Mouse (Mus musculus): ENCODE results near the gene Fbln2. TPM values are rescaled to one million over a fixed set of nuclear protein-coding genes. Genes with fewer than 3 reads are reported as not detected.

Gene Fbln2
- total and polyA plus RNA-seq, 3 experiments = 0.81 TPM; not detected in 2

DNA sequence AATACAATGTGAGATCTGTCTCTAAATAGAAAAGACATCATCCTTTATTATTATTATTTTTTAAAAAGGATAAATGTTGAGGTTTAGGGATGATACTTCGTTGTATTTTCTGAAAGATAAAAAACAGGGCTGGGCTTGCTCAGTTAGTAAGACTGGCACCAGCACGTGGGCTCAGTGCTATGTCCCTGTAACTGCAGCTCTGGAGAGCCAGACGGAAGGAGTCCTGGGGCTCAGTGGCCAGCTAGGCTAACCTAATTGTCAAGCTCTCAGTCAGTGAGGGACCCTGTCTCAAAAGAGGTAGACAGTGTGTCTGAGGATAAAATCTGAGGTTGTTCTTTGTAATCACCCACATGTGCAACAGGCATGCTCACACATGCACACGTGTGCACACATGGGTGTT is 19.3 kb downstream of the Fbln2 start:
- H3K9me3 ChIP-seq (replicated peaks; ENCODE audit: low read length) = no peaks in the 10 kb centered on the region
- H3K9ac ChIP-seq (ENCODE audit: insufficient read depth, low read depth) = no peak overlapping the region
- no peaks in the 10 kb centered on the region for H3K36me3 ChIP-seq (replicated peaks in 1 of 2; ENCODE audit: control insufficient read depth in 1 of 2, insufficient read depth in 1 of 2, low read length in 1 of 2)
- H3K27me3 ChIP-seq (replicated peaks) = peaks cover 97% of the 10 kb centered on the region
- no peak overlapping the region for H3K27ac ChIP-seq (ENCODE audit: insufficient read depth, low read depth)
- no peak for DNase-seq (ENCODE audit: extremely low read depth)
- no peak for TF ChIP-seq ETS1 (conservative IDR thresholded peaks at IDR 0.05; ENCODE audit: low read depth, low read length)
- no peak for TF ChIP-seq USF1 (IDR thresholded peaks at IDR 0.05; ENCODE audit: low read depth, low read length)
- TF ChIP-seq ELF1 (IDR thresholded peaks at IDR 0.05; ENCODE audit: low read depth, low read length) = no peak
- no peak for TF ChIP-seq MAFK (IDR thresholded peaks at IDR 0.05; ENCODE audit: insufficient replicate concordance, low read length)
- no peak for TF ChIP-seq MAX (IDR thresholded peaks at IDR 0.05; ENCODE audit: low read length)
- no peak for TF ChIP-seq MYC (IDR thresholded peaks at IDR 0.05; ENCODE audit: low read depth, low read length)
- H3K4me2 ChIP-seq (ENCODE audit: insufficient read depth, low read depth, poor library complexity, severe bottlenecking) = no peak overlapping the region
- in situ Hi-C loops (cut with MboI; ENCODE audit: low pct_ligation_motif_present, low pct_unique_long_range_greater_than_20kb, low sequenced_read_pairs) = no loop called here
- peaks cover 0 to 4% of the 10 kb centered on the region in 2 experiments; a peak in 1 of 4 replicates for H3K4me1 ChIP-seq (ENCODE audit: control insufficient read depth in 1 of 2, insufficient read depth in 2 of 2)
- dilution Hi-C loops (cut with MboI; ENCODE audit: extremely low pct_ligation_motif_present, extremely low pct_unique_long_range_greater_than_20kb, low sequenced_read_pairs) = no loop called here
- H3K79me2 ChIP-seq (replicated peaks; ENCODE audit: control insufficient read depth, extremely low read depth, insufficient read depth, poor library complexity, severe bottlenecking) = no peaks in the 10 kb centered on the region
- H3K4me3 ChIP-seq (replicated peaks in 1 of 3; ENCODE audit: low read depth in 2 of 3, low read length in 2 of 3, poor library complexity in 1 of 3) = no peak overlapping the region

- Histone ChIP-seq H3K9ac (ENCODE audit: insufficient read depth, low read depth) (no peak overlapping the region), H3K4me1 (ENCODE audit: control insufficient read depth in 1 of 2, insufficient read depth in 2 of 2) (peaks cover 0 to 4% of the 10 kb centered on the region in 2 experiments; a peak in 1 of 4 replicates), H3K36me3 (replicated peaks in 1 of 2; ENCODE audit: control insufficient read depth in 1 of 2, insufficient read depth in 1 of 2, low read length in 1 of 2) (no peaks in the 10 kb centered on the region), H3K4me2 (ENCODE audit: insufficient read depth, low read depth, poor library complexity, severe bottlenecking) (no peak overlapping the region), H3K79me2 (replicated peaks; ENCODE audit: control insufficient read depth, extremely low read depth, insufficient read depth, poor library complexity, severe bottlenecking) (no peaks in the 10 kb centered on the region), H3K27ac (ENCODE audit: insufficient read depth, low read depth) (no peak overlapping the region), H3K4me3 (replicated peaks in 1 of 3; ENCODE audit: low read depth in 2 of 3, low read length in 2 of 3, poor library complexity in 1 of 3) (no peak overlapping the region), H3K27me3 (replicated peaks) (peaks cover 96% of the 10 kb centered on the region), H3K9me3 (replicated peaks; ENCODE audit: low read length) (no peaks in the 10 kb centered on the region)
- DNase-seq (ENCODE audit: extremely low read depth) = no peak
- TF ChIP-seq KAT2A (IDR thresholded peaks at IDR 0.05; ENCODE audit: insufficient replicate concordance, low read length) (no peak), CTCF (conservative IDR thresholded peaks at IDR 0.05 in 1 of 2, IDR thresholded peaks at IDR 0.05 in 1 of 2; ENCODE audit: low read depth in 2 of 2, low read length in 2 of 2) (peak in 1 of 2 experiments; percentile 14; a peak in 1 of 4 replicates)
- in situ Hi-C loops (cut with MboI; ENCODE audit: low pct_ligation_motif_present, low pct_unique_long_range_greater_than_20kb, low sequenced_read_pairs) = no loop called here
- dilution Hi-C loops (cut with MboI; ENCODE audit: extremely low pct_ligation_motif_present, extremely low pct_unique_long_range_greater_than_20kb, low sequenced_read_pairs) = no loop called here
Measured at GRCm38 (mm10) chr6:91233011-91233410, 20.8 kb downstream of the Fbln2 start.

DNA sequence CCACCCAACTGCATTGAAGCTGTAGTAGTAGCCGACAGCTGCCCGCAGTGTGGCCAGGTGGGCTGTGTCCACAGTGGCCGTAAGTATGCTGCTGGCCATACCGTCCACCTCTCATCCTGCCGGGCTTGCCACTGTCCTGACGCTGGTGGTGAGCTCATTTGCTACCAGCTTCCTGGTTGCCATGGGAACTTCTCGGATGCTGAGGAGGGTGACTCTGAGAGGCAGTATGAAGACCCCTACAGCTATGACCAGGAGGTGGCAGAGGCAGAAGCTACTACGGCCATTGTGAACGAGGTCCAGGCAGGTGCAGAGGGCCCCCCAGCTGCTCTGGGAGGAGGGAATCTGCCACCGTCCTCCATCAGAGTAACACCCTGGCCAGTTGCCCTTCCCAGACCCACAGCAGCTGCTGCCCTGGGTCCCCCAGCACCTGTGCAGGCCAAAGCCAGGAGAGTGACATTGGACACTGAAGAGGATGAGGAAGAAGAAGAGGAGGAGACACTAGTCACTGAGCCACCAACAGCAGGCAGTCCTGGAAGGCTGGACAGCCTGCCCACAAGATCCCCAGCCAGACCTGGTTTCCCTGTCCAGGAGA is 21.3 kb downstream of the Fbln2 start:
- H3K27me3 ChIP-seq (replicated peaks) = peaks cover 97% of the 10 kb centered on the region
- peaks cover 0 to 4% of the 10 kb centered on the region in 2 experiments; a peak in 1 of 4 replicates for H3K4me1 ChIP-seq (ENCODE audit: control insufficient read depth in 1 of 2, insufficient read depth in 2 of 2)
- H3K4me2 ChIP-seq (ENCODE audit: insufficient read depth, low read depth, poor library complexity, severe bottlenecking) = no peak overlapping the region
- DNase-seq (ENCODE audit: extremely low read depth) = no peak
- no peak overlapping the region for H3K9ac ChIP-seq (ENCODE audit: insufficient read depth, low read depth)
- in situ Hi-C loops (cut with MboI; ENCODE audit: low pct_ligation_motif_present, low pct_unique_long_range_greater_than_20kb, low sequenced_read_pairs) = no loop called here
- H3K79me2 ChIP-seq (replicated peaks; ENCODE audit: control insufficient read depth, extremely low read depth, insufficient read depth, poor library complexity, severe bottlenecking) = no peaks in the 10 kb centered on the region
- no peak overlapping the region for H3K4me3 ChIP-seq (replicated peaks in 1 of 3; ENCODE audit: low read depth in 2 of 3, low read length in 2 of 3, poor library complexity in 1 of 3)
- no peak for TF ChIP-seq RCOR1 (conservative IDR thresholded peaks at IDR 0.05; ENCODE audit: low read depth, low read length)
- no peak for TF ChIP-seq POLR2A (IDR thresholded peaks at IDR 0.05; ENCODE audit: low read depth, low read length)
- no peak for TF ChIP-seq UBTF (IDR thresholded peaks at IDR 0.05; ENCODE audit: low read depth, low read length)
- no peak for TF ChIP-seq KAT2A (IDR thresholded peaks at IDR 0.05; ENCODE audit: insufficient replicate concordance, low read length)
- no peak for TF ChIP-seq NRF1 (IDR thresholded peaks at IDR 0.05; ENCODE audit: low read depth, low read length)
- TF ChIP-seq GABPA (IDR thresholded peaks at IDR 0.05; ENCODE audit: insufficient replicate concordance, low read depth, low read length) = no peak
- no peak for TF ChIP-seq JUN (IDR thresholded peaks at IDR 0.05; ENCODE audit: insufficient read depth, low read depth, low read length)
- TF ChIP-seq ELF1 (IDR thresholded peaks at IDR 0.05; ENCODE audit: low read depth, low read length) = no peak
- TF ChIP-seq SMC3 (IDR thresholded peaks at IDR 0.05; ENCODE audit: low read depth, low read length) = no peak
- TF ChIP-seq MAFK (IDR thresholded peaks at IDR 0.05; ENCODE audit: insufficient replicate concordance, low read length) = no peak
- TF ChIP-seq PAX5 (IDR thresholded peaks at IDR 0.05; ENCODE audit: low read length) = no peak
- no peak for TF ChIP-seq MAX (IDR thresholded peaks at IDR 0.05; ENCODE audit: low read length)
- no peak for TF ChIP-seq MEF2A (IDR thresholded peaks at IDR 0.05; ENCODE audit: borderline replicate concordance, low read depth, low read length)
- no peak for TF ChIP-seq ZC3H11A (IDR thresholded peaks at IDR 0.05; ENCODE audit: low read depth, low read length)
- TF ChIP-seq EP300 (IDR thresholded peaks at IDR 0.05; ENCODE audit: low read length) = no peak
- no peak for TF ChIP-seq ZMIZ1 (IDR thresholded peaks at IDR 0.05; ENCODE audit: low read depth, low read length)
- no peak for TF ChIP-seq POLR2AphosphoS2 (IDR thresholded peaks at IDR 0.05; ENCODE audit: low read depth, low read length)
- no peak for TF ChIP-seq MYC (IDR thresholded peaks at IDR 0.05; ENCODE audit: low read depth, low read length)
- TF ChIP-seq ZNF384 (IDR thresholded peaks at IDR 0.05; ENCODE audit: low read depth, low read length) = no peak
- dilution Hi-C loops (cut with MboI; ENCODE audit: extremely low pct_ligation_motif_present, extremely low pct_unique_long_range_greater_than_20kb, low sequenced_read_pairs) = no loop called here
- H3K27ac ChIP-seq (ENCODE audit: insufficient read depth, low read depth) = no peak overlapping the region
- H3K9me3 ChIP-seq (replicated peaks; ENCODE audit: low read length) = no peaks in the 10 kb centered on the region
- H3K36me3 ChIP-seq (replicated peaks in 1 of 2; ENCODE audit: control insufficient read depth in 1 of 2, insufficient read depth in 1 of 2, low read length in 1 of 2) = no peaks in the 10 kb centered on the region

Data from CH12.LX (cell line).